Mouse (Mus musculus) CD4-positive, CD25-positive, alpha-beta regulatory T cell (primary cell): ENCODE results near the gene Endou. TPM values are rescaled to one million over a fixed set of nuclear protein-coding genes. Genes with fewer than 3 reads are reported as not detected.

ENCODE experiments used
- polyA plus RNA-seq: library from polyadenylated mRNA; unstranded; fragments of 100-300 nt; shearing (Covaris generic); gene quantifications from one replicate; pipeline ENCODE4 v1.2.1, GENCODE M21; 2017

The Endou gene
- polyA plus RNA-seq: 0.12 TPM

DNA sequence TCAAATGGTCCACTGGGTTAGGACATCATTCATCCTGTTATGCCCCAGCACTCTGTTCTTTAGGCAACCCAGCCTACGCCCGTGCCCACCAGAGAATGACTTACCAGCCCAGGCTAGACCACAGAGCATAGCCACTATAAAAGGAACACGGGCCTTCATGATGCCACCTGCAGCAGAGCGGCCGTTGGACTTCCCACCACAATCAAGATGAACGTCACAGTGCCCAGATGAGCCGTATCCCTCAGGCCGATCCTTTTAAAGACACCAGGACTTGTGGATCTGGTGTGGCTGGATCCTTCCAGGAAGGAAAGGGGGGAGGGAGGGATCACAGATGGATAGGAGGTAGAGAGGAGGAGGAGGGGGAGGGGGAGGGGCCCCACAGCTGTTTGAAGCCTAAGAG is at the start of gene Endou:
Gene Endou (minus strand): TSS at position 229 of the 400 bp plus-strand sequence.

DNA sequence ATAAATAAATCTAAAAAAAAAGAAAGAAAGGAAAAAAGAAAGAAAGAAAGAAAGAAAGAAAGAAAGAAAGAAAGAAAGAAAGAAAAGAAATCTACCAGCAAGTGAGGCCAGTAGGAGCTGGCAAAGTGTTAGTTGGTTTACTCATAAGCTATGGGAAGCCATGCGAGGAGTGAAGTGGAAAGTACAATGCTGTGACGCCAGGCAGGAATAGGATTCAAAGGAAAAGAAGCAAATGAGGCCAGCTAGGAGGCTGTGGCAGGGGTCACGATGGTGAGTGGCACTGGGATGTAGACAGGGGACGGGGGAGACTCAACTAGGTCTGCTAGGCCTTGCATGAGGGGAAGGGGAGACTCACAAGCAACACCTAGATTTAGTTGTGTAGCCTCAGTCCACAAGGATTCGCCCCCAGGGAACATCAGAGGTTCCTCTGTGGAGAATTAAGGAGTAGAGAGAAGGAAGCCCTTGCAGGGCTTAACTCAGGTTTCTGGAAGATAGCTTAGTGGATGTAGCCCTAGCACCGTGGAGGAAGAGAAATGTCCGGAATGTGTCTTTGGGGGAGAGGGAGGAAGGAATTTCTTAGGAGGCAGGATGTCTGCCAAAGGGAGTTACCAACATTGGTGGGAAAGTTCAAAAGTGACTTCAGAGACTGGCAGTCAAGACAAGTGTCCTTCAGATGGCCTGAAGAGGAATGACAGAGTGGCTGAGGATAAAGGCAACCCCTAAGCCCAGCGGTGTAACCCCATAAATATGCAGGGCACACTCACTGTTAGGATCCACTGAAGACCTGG is 47.4 kb upstream of the Endou start, which contains the start of gene Slc48a1:
Gene Slc48a1 (plus strand): TSS at position 210 of the 788 bp plus-strand sequence.

GRCm38 (mm10) chr15:97767280-97768186 is 36.4 kb upstream of the Endou start, which contains the start of gene Rapgef3:
Gene Rapgef3 (minus strand): TSS chr15:97767972.

DNA sequence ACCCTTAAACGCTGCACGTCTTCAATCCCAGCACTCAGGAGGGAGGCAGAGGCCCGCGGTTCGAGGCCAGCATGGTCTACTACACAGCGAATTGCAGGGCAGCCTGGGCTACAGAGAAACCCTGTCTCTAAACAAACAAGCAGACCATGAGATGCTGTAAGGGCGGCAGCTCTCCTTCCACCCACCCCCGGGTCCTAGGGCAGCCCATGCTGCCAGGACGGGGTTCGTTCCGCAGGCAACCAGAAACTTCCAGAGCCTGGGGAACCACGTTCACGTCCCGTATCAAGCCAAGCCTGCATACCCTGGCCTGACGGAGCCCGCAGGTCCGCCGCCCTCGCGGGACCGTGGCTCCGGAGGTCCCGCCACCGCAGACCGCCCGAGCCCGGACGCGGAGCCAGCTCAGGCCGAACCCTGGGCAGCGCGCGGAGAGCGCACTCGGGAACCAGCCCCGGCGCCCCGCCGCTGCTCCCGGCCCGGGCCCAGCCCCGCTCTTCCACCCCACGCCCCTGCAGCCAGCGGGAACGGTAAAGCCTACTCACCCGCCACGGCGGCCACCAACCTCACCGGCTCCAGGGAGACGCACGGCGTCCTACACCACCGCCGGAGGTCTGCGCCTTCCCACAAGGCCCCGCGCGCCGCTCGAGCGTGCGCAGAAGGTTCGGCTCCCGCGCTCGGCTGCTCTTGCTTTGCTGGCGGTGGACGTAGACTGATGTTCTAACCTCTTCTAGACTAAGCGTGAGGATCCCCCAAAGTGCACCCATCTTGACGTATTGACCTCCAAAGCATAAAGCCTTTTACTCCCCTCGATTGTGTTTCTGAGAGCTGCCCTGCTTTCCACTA is 25.7 kb downstream of the Endou start, which contains the start of gene Rpap3:
Gene Rpap3 (minus strand): TSS at position 615 of the 840 bp plus-strand sequence.

Other genes with a start within 250 kb of the Endou start
- gene Rpap3, start 25.5 kb downstream of the Endou start, polyA plus RNA-seq: 33.5 TPM
- 2.5 TPM for gene Rapgef3, start 36.6 kb upstream of the Endou start, polyA plus RNA-seq
- 57.0 TPM for gene Slc48a1, start 47.2 kb upstream of the Endou start, polyA plus RNA-seq
- gene Hdac7, start 113.2 kb upstream of the Endou start, polyA plus RNA-seq: 109 TPM
- 0.38 TPM for gene Vdr, start 179.3 kb upstream of the Endou start, polyA plus RNA-seq
- 26.0 TPM for gene Tmem106c, start 232.9 kb upstream of the Endou start, polyA plus RNA-seq